Mouse (Mus musculus): ENCODE data around the gene Cfap161.
A peak's percentile ranks its signal among the peaks of the same experiment; 100 is the strongest.

Gene Cfap161

GRCm38 (mm10) chr7:83802509-83802908 is 7.8 kb upstream of the Cfap161 start:
- peak; percentile 28 for DNase-seq (ENCODE audit: low read depth, low spot score)

DNA sequence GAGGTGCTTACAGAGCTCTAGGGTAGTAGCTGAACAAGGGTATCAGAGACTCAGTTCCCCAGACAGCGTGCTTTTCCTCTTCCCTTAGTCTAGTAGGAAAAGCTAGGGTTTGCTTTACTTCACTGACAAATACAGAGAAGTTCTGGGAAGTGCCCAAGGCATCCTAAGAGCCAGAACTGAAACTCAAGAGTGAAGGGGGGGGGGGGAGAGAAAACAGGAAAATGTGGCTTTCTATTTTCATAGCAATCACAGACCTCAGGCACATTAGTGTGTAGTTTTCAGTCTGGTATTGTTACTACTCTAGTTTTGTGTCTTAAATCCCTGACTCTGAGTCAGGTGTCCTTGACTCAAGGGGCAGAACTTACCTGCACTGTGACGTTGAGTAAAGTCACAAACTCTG is 7.3 kb upstream of the Cfap161 start:
- DNase-seq (ENCODE audit: low read depth, low spot score): no peak

- no peak for DNase-seq (ENCODE audit: low read depth, low spot score)
Measured at GRCm38 (mm10) chr7:83801483-83801875, 6.8 kb upstream of the Cfap161 start.

DNA sequence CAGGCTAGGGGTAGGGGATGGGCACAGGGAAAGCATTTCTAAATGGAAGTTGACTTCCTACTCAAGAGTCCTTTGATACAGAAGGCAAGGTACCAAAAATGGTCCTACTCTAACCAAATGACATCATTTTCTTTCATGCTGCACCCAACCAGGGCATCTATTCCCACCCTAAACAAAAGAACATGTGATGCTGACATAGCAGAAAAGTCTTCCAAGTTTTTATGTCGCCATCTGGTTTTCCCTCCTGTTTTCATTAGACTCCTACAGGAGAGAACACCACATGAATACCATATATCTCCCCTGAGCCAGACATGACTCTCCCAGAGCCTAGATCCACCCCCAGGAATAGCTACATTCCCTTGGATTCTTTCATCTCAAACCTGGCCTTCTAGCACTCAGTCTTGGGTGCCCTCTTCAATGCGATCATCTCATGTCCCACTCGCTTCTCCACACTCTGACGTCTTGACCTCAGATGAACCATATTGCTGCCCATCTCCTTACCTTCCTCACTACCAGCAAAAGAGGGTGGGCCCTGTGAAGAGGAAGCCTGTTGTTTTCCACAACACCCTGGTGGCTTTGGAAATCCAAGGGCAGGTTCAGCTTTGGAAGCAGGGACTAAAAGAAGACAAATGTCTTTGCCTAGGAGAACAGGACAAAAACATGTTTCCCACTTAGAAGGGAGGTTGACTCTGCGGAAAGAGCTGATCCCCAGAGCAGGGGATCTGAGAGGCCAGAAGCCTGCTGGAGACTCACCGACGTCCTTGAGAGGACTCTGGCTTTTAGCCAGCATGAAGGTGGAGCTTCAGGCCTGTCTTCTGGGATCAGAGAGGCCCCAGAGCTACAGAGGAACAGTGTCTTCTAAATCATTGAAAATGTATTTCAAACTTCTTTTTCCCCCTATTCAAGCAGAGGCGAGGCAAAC is 6.1 kb upstream of the Cfap161 start:
- DNase-seq (ENCODE audit: low read depth, low spot score): no peak

DNA sequence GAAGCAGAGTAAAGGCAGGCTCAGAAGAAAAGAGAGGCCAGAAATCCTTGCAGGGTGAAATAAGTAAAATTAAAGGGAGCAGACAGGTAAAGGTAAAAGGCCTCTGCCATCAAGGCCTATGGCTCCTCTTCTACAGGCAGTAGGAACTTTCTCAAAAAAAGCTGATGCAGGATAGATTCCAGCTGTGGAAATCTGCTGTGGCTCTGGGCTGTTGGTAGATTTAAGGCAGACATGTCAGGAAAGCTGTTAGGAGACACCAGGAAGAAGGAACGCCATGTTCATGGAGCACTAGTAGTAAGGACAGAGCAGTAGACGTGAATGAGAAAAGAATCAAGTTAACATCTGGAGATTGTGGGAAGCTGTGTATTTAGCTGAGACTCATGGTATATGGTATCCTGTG is 5.4 kb upstream of the Cfap161 start:
- DNase-seq (ENCODE audit: low read depth, low spot score): no peak

DNA sequence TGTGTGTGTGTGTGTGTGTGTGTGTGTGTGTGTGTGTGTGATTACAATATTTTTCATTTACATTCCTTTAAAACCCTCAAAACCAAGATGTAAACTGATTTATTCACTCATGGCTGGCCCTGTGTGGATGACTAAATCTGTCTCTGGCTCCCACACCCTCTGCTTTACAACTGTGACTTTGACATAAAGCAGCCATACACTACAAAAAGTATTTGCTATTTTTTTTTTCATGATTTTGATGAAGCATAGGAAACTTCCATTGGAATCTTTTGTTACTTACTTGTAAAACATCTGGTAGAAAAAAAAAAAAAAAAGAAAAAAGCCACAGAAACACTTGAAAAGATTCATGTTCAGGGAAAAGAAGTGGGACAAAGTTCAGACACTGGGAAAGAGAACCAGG is 3.3 kb upstream of the Cfap161 start:
- DNase-seq (ENCODE audit: low read depth, low spot score): no peak

GRCm38 (mm10) chr7:83796177-83796576 is 1.5 kb upstream of the Cfap161 start:
- no peak for DNase-seq (ENCODE audit: low read depth, low spot score)

- peak; percentile 57 for DNase-seq (ENCODE audit: low read depth, low spot score)
Measured at GRCm38 (mm10) chr7:83794006-83794683, 535 bp downstream of the Cfap161 start.

- DNase-seq (ENCODE audit: low read depth, low spot score): no peak
Measured at GRCm38 (mm10) chr7:83780881-83781280, 13.8 kb downstream of the Cfap161 start.

GRCm38 (mm10) chr7:83780026-83780425 is 14.7 kb downstream of the Cfap161 start:
- no peak for DNase-seq (ENCODE audit: low read depth, low spot score)

- no peak for DNase-seq (ENCODE audit: low read depth, low spot score)
Measured at GRCm38 (mm10) chr7:83779028-83779427, 15.7 kb downstream of the Cfap161 start.

GRCm38 (mm10) chr7:83778516-83778915 is 16.2 kb downstream of the Cfap161 start:
- no peak for DNase-seq (ENCODE audit: low read depth, low spot score)

- peak; percentile 31 for DNase-seq (ENCODE audit: low read depth, low spot score)
Measured at GRCm38 (mm10) chr7:83774721-83775120, 20.0 kb downstream of the Cfap161 start.

DNA sequence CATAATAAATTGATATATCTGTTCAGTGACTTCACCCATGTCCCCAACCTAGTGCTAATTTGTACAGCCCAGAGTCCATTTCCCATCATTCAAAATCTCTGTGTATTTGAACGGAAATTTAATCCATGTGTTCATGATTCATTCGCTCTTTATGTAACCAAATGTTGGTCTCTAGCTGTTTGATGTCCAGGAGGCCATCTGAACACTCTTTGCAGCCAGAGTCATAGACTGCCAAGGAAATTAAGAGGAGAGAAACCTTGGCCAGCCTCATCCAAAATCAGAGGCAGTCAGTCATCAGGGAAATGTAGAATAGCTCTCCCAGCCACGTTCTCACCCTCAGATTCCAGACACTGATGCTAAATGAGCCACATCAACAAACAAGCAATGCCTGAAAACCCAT is 31.0 kb downstream of the Cfap161 start:
- no peak for DNase-seq (ENCODE audit: low read depth, low spot score)

GRCm38 (mm10) chr7:83762336-83762735 is 32.3 kb downstream of the Cfap161 start:
- DNase-seq (ENCODE audit: low read depth, low spot score): no peak

DNA sequence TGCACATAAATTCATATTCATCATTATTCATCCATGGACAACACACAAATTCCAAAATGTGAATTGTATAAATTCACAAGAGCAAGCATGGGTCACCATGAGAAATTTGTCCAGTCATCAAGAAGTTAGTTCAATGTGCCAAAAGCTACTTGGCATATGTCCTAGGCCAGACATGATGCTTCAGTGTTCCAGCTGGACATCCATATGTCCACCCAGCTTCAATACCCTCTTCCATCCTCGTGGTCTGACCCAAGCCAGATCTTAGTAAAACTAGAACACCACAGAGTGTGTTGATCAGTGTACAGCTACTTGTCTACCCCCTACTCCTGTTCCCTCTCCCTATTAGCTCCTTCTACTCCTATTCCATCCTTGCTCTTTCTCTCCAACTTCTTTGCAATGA is 43.6 kb downstream of the Cfap161 start:
- DNase-seq (ENCODE audit: low read depth, low spot score): no peak

GRCm38 (mm10) chr7:83748405-83748804 is 46.3 kb downstream of the Cfap161 start:
- DNase-seq (ENCODE audit: low read depth, low spot score): no peak

GRCm38 (mm10) chr7:83746107-83746687 is 48.5 kb downstream of the Cfap161 start:
- DNase-seq (ENCODE audit: low read depth, low spot score): no peak

DNA sequence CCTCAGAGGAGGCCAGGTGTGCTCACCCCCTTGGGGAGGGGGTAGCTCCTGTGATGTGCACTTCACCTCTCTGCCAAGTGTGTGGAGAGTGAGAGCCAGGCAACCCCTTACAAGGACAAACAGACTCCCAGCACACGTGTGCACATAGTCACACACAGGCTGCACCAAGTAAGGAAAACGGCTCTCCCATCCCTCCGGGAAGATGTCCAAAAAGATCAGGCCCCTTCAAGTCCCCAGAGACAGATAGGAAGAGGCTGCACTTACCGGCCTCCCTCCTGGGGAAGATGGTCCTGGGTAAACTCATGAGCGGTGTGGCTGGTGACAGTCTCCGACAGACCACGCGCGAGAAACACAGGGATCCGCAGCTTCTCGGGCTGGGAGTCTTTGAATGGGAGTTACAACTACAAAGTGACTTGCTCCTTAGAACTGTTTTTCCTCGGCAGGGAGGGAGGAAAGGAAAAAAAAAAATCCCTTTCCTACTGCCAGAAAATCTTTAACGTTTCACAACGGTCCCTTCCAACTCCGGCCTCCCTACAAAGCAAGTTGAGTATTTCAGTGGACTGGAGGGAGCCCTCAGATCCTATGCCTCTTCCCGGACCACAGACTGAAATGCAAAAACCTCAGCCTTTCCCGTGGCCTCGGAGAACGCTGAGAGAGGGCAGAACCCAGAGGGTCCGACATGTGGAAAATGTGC is 49.1 kb downstream of the Cfap161 start, which contains the start of gene Il16:
TSS of gene Il16 (minus strand) at position 314 of the 694 bp plus-strand sequence.
- no peak for DNase-seq (ENCODE audit: low read depth, low spot score)

DNA sequence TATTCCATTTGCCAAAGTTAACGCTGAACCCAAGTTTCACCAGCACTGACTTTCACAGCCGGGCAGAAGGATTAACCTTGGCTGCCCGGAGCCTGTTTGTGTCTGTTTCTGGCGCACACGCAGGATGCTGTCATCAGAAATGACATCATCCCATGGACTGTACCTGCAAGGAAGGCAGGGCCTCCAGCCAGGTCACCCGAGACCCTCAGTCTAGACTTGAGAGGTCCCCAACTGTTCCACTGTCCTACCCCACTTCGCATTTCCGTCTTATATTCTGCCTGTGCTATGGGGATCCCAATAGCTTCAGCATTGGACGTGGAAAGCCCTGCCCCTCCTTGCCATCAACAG is 49.6 kb downstream of the Cfap161 start:
- DNase-seq (ENCODE audit: low read depth, low spot score): no peak

GRCm38 (mm10) chr7:83744250-83744649 is 50.4 kb downstream of the Cfap161 start:
- DNase-seq (ENCODE audit: low read depth, low spot score): no peak

DNA sequence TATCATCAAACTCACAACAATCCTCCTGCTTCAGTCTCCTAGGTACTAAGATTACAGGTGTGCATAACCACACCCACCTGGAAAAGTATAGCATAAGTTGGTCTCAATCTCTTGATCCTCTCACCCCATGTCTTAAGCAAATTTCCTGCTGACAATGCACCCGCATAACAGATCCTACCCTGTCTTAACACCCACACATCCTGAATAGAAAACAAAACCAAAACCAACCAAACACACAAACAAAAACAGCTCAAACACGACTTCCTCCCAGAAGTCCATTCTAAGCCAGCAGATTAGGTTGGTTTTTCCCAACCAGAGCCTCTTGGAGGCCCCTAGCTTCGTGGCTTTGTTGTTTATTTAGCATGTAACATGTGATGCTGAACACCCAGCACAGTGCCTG is 52.0 kb downstream of the Cfap161 start:
- DNase-seq (ENCODE audit: low read depth, low spot score): no peak
